Mouse (Mus musculus): ENCODE results near the gene D10Wsu102e.

DNA sequence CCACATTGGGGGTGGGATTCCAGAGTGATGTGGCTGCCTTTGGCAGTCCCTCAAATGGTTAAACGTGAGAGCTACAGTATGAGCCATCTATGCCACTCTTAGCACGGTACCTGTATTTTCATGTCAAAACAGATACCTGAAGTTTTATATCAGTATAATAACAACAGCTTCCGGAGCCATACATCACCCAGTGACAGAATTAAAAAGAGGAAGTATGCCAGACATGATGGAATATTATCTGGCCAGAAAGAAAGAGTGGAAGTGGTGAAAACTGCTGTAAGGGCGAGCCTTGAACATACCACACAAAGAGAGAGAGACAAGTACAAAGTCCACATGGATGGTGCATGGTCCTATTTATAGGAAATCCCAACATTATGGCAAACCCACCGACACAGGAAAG is 151.3 kb downstream of the D10Wsu102e start:
- TF ChIP-seq CTCF (IDR thresholded peaks at IDR 0.05; ENCODE audit: insufficient read depth, low read length): no peak
- no peak for TF ChIP-seq POLR2A (IDR thresholded peaks at IDR 0.05; ENCODE audit: borderline replicate concordance, extremely low read depth, low read depth, low read length)
